8 mouse cellular contexts compared by ENCODE assay signal in the genomic region with DNA sequence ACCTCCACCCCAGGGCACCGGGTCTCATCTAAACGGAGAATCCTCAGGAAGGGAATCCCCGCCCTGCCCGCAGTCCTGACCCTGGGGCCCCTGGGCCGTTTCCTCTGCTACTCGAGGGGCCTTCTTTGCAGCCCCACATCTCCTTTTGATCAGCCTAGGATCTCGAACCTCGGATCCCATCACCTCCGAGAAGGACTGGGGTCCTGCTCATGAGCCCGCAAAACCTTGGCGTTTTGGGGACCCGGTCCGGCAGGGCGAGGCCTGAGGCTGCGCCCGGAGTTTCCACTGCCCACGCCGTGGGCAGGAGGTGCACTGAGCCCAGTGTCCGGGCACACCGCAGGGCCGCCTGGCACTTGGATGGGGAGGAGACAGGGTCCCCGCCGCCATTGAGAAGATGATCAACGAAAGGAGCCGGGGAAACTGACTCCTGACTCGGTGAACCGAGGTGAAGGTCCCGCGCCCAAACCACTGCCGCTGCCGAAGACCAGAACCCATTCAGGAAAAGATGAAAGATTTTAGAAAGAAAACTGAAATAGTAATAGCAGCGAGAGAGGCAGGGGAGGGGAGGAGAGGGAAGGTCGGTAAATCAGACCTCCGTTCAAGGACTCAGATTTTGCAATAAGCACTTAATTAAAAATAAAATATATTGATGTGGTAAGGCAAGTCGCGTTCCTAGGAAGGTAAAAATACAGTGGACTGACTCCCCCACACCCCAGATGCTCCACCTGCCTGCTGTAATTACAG.
DNase-seq lines count a peak whose midpoint lies in the region; ATAC-seq and TF ChIP-seq lines count a peak whose summit lies in the region.

No protein-coding gene starts in this region.

- no peak for ATAC-seq in heart, embryonic 13.5 days (ENCODE audit: extremely low read depth, insufficient number of reproducible peaks, low FRiP score, low TSS enrichment)
- ATAC-seq in heart, postnatal 0 days (ENCODE audit: insufficient read depth, low read depth): no peak
- ATAC-seq in liver, embryonic 15.5 days (ENCODE audit: insufficient read depth): no peak
- ATAC-seq in megakaryocyte-erythroid progenitor cell, adult 5-6 weeks (replicated peaks; ENCODE audit: low FRiP score, low TSS enrichment, poor library complexity, severe bottlenecking): no peak

- no peaks in the 10 kb centered on the region for H3K36me3 ChIP-seq in heart, embryonic 13.5 days
- no peaks in the 10 kb centered on the region for H3K36me3 ChIP-seq in heart, postnatal 0 days (replicated peaks; ENCODE audit: control insufficient read depth, insufficient read depth, low read length)
- H3K36me3 ChIP-seq in liver, embryonic 15.5 days (replicated peaks): no peaks in the 10 kb centered on the region
- H3K36me3 ChIP-seq in small intestine, adult 2 months (ENCODE audit: control insufficient read depth, insufficient read depth, low read length): no peaks in the 10 kb centered on the region

- H3K9me3 ChIP-seq in heart, embryonic 13.5 days: no peaks in the 10 kb centered on the region
- H3K9me3 ChIP-seq in heart, postnatal 0 days (replicated peaks; ENCODE audit: control insufficient read depth, low read length): no peaks in the 10 kb centered on the region
- no peaks in the 10 kb centered on the region for H3K9me3 ChIP-seq in liver, embryonic 15.5 days (replicated peaks)

- H3K4me2 ChIP-seq in heart, embryonic 13.5 days: peak overlapping the region; percentile 73
- peak overlapping the region; percentile 60 for H3K4me2 ChIP-seq in heart, postnatal 0 days (ENCODE audit: low read depth, low read length)
- peak overlapping the region; percentile 49 for H3K4me2 ChIP-seq in liver, embryonic 15.5 days

- peaks cover 26% of the 10 kb centered on the region for H3K4me1 ChIP-seq in heart, embryonic 13.5 days
- peaks cover 5% of the 10 kb centered on the region; the same call in 1 of the 2 replicates for H3K4me1 ChIP-seq in heart, postnatal 0 days (ENCODE audit: control insufficient read depth, insufficient read depth)
- H3K4me1 ChIP-seq in liver, embryonic 15.5 days (replicated peaks): peaks cover 6% of the 10 kb centered on the region; the same call in 1 of the 2 replicates
- H3K4me1 ChIP-seq in small intestine, adult 2 months (ENCODE audit: control insufficient read depth, insufficient read depth, insufficient read length, low read length): peaks cover 6% of the 10 kb centered on the region; the same call in 1 of the 2 replicates

- 2% methylated on average over 36 of the region's 36 CpGs for WGBS in heart, embryonic 13.5 days
- 6% methylated on average over 35 of the region's 36 CpGs for WGBS in heart, postnatal 0 days
- WGBS in liver, embryonic 15.5 days (ENCODE audit: insufficient replicate concordance): 1% methylated on average over 36 of the region's 36 CpGs
- WGBS in small intestine, adult 2 months: 12% methylated on average over 36 of the region's 36 CpGs

- no peak overlapping the region for H3K27ac ChIP-seq in heart, embryonic 13.5 days (replicated peaks)
- no peak overlapping the region for H3K27ac ChIP-seq in heart, postnatal 0 days (ENCODE audit: low read depth)
- no peak overlapping the region for H3K27ac ChIP-seq in liver, embryonic 15.5 days (replicated peaks)
- no peak overlapping the region for H3K27ac ChIP-seq in small intestine, adult 2 months (ENCODE audit: insufficient read depth, low read depth, low read length)

- peaks cover 55% of the 10 kb centered on the region for H3K27me3 ChIP-seq in heart, embryonic 13.5 days (replicated peaks)
- peaks cover 31% of the 10 kb centered on the region for H3K27me3 ChIP-seq in heart, postnatal 0 days (ENCODE audit: control insufficient read depth, insufficient read depth, low read length)
- H3K27me3 ChIP-seq in liver, embryonic 15.5 days: peaks cover 44% of the 10 kb centered on the region
- peaks cover 25% of the 10 kb centered on the region for H3K27me3 ChIP-seq in small intestine, adult 2 months (ENCODE audit: control insufficient read depth, insufficient read depth, low read length)

- no peak for TF ChIP-seq EP300 in heart, postnatal 0 days (IDR thresholded peaks at IDR 0.05; ENCODE audit: low read depth)

- H3K9ac ChIP-seq in heart, embryonic 13.5 days: peak overlapping the region; percentile 65
- H3K9ac ChIP-seq in heart, postnatal 0 days (replicated peaks; ENCODE audit: low read depth, low read length): no peak overlapping the region
- no peak overlapping the region for H3K9ac ChIP-seq in liver, embryonic 15.5 days

- H3K4me3 ChIP-seq in heart, embryonic 13.5 days: peak overlapping the region; percentile 49
- peak overlapping the region; percentile 37 for H3K4me3 ChIP-seq in heart, postnatal 0 days (ENCODE audit: low read depth, low read length)
- peak overlapping the region; percentile 28 for H3K4me3 ChIP-seq in liver, embryonic 15.5 days (replicated peaks)
- H3K4me3 ChIP-seq in small intestine, adult 2 months (ENCODE audit: low read depth, low read length): peak overlapping the region; percentile 34

- TF ChIP-seq POLR2A in small intestine, adult 2 months (IDR thresholded peaks at IDR 0.05; ENCODE audit: low read depth, low read length): no peak

- TF ChIP-seq CTCF in heart, postnatal 0 days (IDR thresholded peaks at IDR 0.05; ENCODE audit: low read depth): no peak
- TF ChIP-seq CTCF in small intestine, adult 2 months (IDR thresholded peaks at IDR 0.05; ENCODE audit: extremely low read depth, insufficient read length, insufficient replicate concordance, low read depth, low read length): no peak

- DNase-seq in heart, adult 8-10 months (ENCODE audit: low spot score): no peak
- peak; percentile 26 to 38 for DNase-seq in adrenal gland, postnatal 36 days
- DNase-seq in heart, postnatal 0 days (ENCODE audit: low spot score): no peak
- no peak for DNase-seq in gastrocnemius, postnatal 10 days

Comparison
In these comparisons a context has a peak if more than half of its experiments do, and no peak if none do; other contexts are left out.
1. DNase-seq: peak in adrenal gland, postnatal 36 days (2 of 2); none in heart, adult 8-10 months (single experiment), heart, postnatal 0 days (single experiment) and gastrocnemius, postnatal 10 days (single experiment).
2. Peak in every context shown above with its lines, with median percentiles within 50 percentile points of each other: H3K4me2 ChIP-seq and H3K4me3 ChIP-seq.